Mouse (Mus musculus): ENCODE data around the gene Ttyh2.

GRCm38 (mm10) chr11:114680291-114680690, 5.1 kb downstream of the Ttyh2 start:
- TF ChIP-seq EP300 (IDR thresholded peaks at IDR 0.05; ENCODE audit: low read depth) (no peak), CTCF (IDR thresholded peaks at IDR 0.05; ENCODE audit: low read depth) (no peak)

All from heart, postnatal 0 days (tissue).